Mouse (Mus musculus) hindbrain, embryonic 11.5 days (tissue): ENCODE measurements around the gene Ttc28. TPM values are rescaled to one million over a fixed set of nuclear protein-coding genes. Genes with fewer than 3 reads are reported as not detected.

ENCODE experiments used
- ATAC-seq: fragments of 200-750 bp; cut with Nextera tagmentation; 2 replicates; pipeline ENCODE4 v1.8.0; 2017; ENCODE audit warnings: mild to moderate bottlenecking, moderate TSS enrichment, moderate library complexity; ENCODE audit not compliant: low FRiP score
- DNase-seq: peaks from one replicate; pipeline ENCODE4 v3.0.0-alpha.2; 2015; ENCODE audit warnings: low spot score
- H3K27ac ChIP-seq: fragments of 300-500 bp; sonication (generic); 2 replicates; pipeline ENCODE4 v1.5.1; 2014; ENCODE audit warnings: mild to moderate bottlenecking, low read depth, low read length
- H3K27me3 ChIP-seq: fragments of 300-500 bp; sonication (generic); 2 replicates; pipeline ENCODE4 v1.6.1; 2014; ENCODE audit warnings: mild to moderate bottlenecking, low read length, moderate library complexity, mixed read lengths; ENCODE audit not compliant: control insufficient read depth, insufficient read depth
- H3K36me3 ChIP-seq: fragments of 300-500 bp; sonication (generic); 2 replicates; pipeline ENCODE4 v1.6.1; 2014; ENCODE audit warnings: mild to moderate bottlenecking, low read length, moderate library complexity, mixed read lengths; ENCODE audit not compliant: control insufficient read depth, insufficient read depth
- H3K4me1 ChIP-seq: fragments of 300-500 bp; sonication (generic); replicated peaks from 2 replicates; pipeline ENCODE4 v1.6.1; 2014; ENCODE audit warnings: low read length, mixed read lengths; ENCODE audit not compliant: control insufficient read depth, insufficient read depth
- H3K4me2 ChIP-seq: fragments of 300-500 bp; sonication (generic); replicated peaks from 2 replicates; pipeline ENCODE4 v1.6.1; 2014; ENCODE audit warnings: mild to moderate bottlenecking, low read depth, low read length
- H3K4me3 ChIP-seq: fragments of 300-500 bp; sonication (generic); 2 replicates; pipeline ENCODE4 v1.5.1; 2014; ENCODE audit warnings: low read depth, low read length
- H3K9ac ChIP-seq: fragments of 300-500 bp; sonication (generic); 2 replicates; pipeline ENCODE4 v1.6.1; 2014; ENCODE audit warnings: low read depth, low read length
- H3K9me3 ChIP-seq: fragments of 300-500 bp; sonication (generic); 2 replicates; pipeline ENCODE4 v1.6.1; 2016; ENCODE audit warnings: low read length; ENCODE audit not compliant: control insufficient read depth
- WGBS: fragments of 180-500 bp; shearing (Covaris S2); extraction: QIAGEN DNeasy Blood & Tissue Kit; methylation state at CpG from one replicate; pipeline ENCODE4 v1.1.7; 2014; 5-methylcytosine and 5-hydroxymethylcytosine counted together
- polyA plus RNA-seq: library from polyadenylated mRNA; unstranded; fragments of >200 nt; fragmentation: Nextera tagmentation; extraction: Ambion mirVana; gene quantifications from 2 replicates; pipeline ENCODE4 v1.2.1, GENCODE M21; 2014

Gene Ttc28
- polyA plus RNA-seq, 1 experiment from 2014 or later: 15.6 TPM

- Histone ChIP-seq H3K27me3 (no peaks in the 10 kb centered on the region), H3K36me3 (no peaks in the 10 kb centered on the region), H3K27ac (0 out of 2 replicates have a peak overlapping the region, but pooled peaks have one; percentile 27), H3K9ac (no peak overlapping the region), H3K9me3 (no peaks in the 10 kb centered on the region), H3K4me1 (peaks cover 4% of the 10 kb centered on the region), H3K4me3 (no peak overlapping the region), H3K4me2 (no peak overlapping the region)
- DNase-seq: no peak
- WGBS: 62% methylated on average over 9 of the region's 9 CpGs
- ATAC-seq: no peak
Measured at GRCm38 (mm10) chr5:111175842-111176241, 296.2 kb downstream of the Ttc28 start.

GRCm38 (mm10) chr5:111176441-111176840, 296.8 kb downstream of the Ttc28 start:
- Histone ChIP-seq H3K4me2 (no peak overlapping the region), H3K9me3 (no peaks in the 10 kb centered on the region), H3K4me1 (peaks cover 6% of the 10 kb centered on the region), H3K4me3 (no peak overlapping the region), H3K27me3 (no peaks in the 10 kb centered on the region), H3K9ac (no peak overlapping the region), H3K36me3 (no peaks in the 10 kb centered on the region), H3K27ac (no peak overlapping the region)
- ATAC-seq (no peak), DNase-seq (no peak)
- WGBS: 89% methylated on average over 13 of the region's 13 CpGs

- Histone ChIP-seq H3K9ac (no peak overlapping the region), H3K4me1 (peaks cover 6% of the 10 kb centered on the region), H3K27ac (peak overlapping the region; percentile 36; the same call in 1 of the 2 replicates), H3K36me3 (no peaks in the 10 kb centered on the region), H3K4me2 (no peak overlapping the region), H3K27me3 (no peaks in the 10 kb centered on the region), H3K9me3 (no peaks in the 10 kb centered on the region), H3K4me3 (no peak overlapping the region)
- no peak for ATAC-seq
- DNase-seq: no peak
- 63% methylated on average over 21 of the region's 21 CpGs for WGBS
Measured at GRCm38 (mm10) chr5:111178324-111179076, 298.9 kb downstream of the Ttc28 start.

- H3K9me3 ChIP-seq: no peaks in the 10 kb centered on the region
- no peaks in the 10 kb centered on the region for H3K36me3 ChIP-seq
- H3K4me1 ChIP-seq: peaks cover 6% of the 10 kb centered on the region
- no peak overlapping the region for H3K4me3 ChIP-seq
- ATAC-seq (no peak), DNase-seq (no peak)
- H3K9ac ChIP-seq: no peak overlapping the region
- no peak overlapping the region for H3K4me2 ChIP-seq
- H3K27me3 ChIP-seq: no peaks in the 10 kb centered on the region
- 75% methylated on average over 7 of the region's 7 CpGs for WGBS
- H3K27ac ChIP-seq: peak overlapping the region; percentile 69; the same call in 1 of the 2 replicates
Measured at GRCm38 (mm10) chr5:111179651-111180050, 300.0 kb downstream of the Ttc28 start.

- Histone ChIP-seq H3K9ac (peak overlapping the region; percentile 15; the same call in 1 of the 2 replicates), H3K4me2 (no peak overlapping the region), H3K9me3 (no peaks in the 10 kb centered on the region), H3K27ac (peak overlapping the region; percentile 69), H3K36me3 (no peaks in the 10 kb centered on the region), H3K4me1 (peaks cover 6% of the 10 kb centered on the region), H3K4me3 (no peak overlapping the region), H3K27me3 (no peaks in the 10 kb centered on the region)
- no peak for DNase-seq
- ATAC-seq: no peak
- WGBS: 77% methylated on average over 25 of the region's 25 CpGs
Measured at GRCm38 (mm10) chr5:111180091-111181053, 300.8 kb downstream of the Ttc28 start.

GRCm38 (mm10) chr5:111181204-111181912, 301.8 kb downstream of the Ttc28 start:
- WGBS: 72% methylated on average over 7 of the region's 7 CpGs
- Histone ChIP-seq H3K9ac (peak overlapping the region; percentile 15; the same call in 1 of the 2 replicates), H3K9me3 (no peaks in the 10 kb centered on the region), H3K4me2 (no peak overlapping the region), H3K36me3 (no peaks in the 10 kb centered on the region), H3K27ac (peak overlapping the region; percentile 69; the same call in 1 of the 2 replicates), H3K4me1 (peaks cover 6% of the 10 kb centered on the region), H3K4me3 (no peak overlapping the region), H3K27me3 (no peaks in the 10 kb centered on the region)
- no peak for DNase-seq
- no peak for ATAC-seq

GRCm38 (mm10) chr5:111186600-111186999, 307.0 kb downstream of the Ttc28 start:
- H3K4me3 ChIP-seq: no peak overlapping the region
- H3K4me2 ChIP-seq: no peak overlapping the region
- no peaks in the 10 kb centered on the region for H3K9me3 ChIP-seq
- H3K27ac ChIP-seq: no peak overlapping the region
- no peak for ATAC-seq
- no peak overlapping the region for H3K9ac ChIP-seq
- DNase-seq: peak; percentile 49
- H3K4me1 ChIP-seq: 0 out of 2 replicates have a peak, but pooled peaks cover 2% of the 10 kb centered on the region
- H3K36me3 ChIP-seq: no peaks in the 10 kb centered on the region
- H3K27me3 ChIP-seq: no peaks in the 10 kb centered on the region
- WGBS: 36% methylated on average over 11 of the region's 11 CpGs

- Histone ChIP-seq H3K36me3 (no peaks in the 10 kb centered on the region), H3K27me3 (no peaks in the 10 kb centered on the region), H3K27ac (no peak overlapping the region), H3K9ac (no peak overlapping the region), H3K4me3 (no peak overlapping the region), H3K4me1 (peaks cover 6% of the 10 kb centered on the region; the same call in 1 of the 2 replicates), H3K9me3 (no peaks in the 10 kb centered on the region), H3K4me2 (no peak overlapping the region)
- DNase-seq (no peak), ATAC-seq (no peak)
- WGBS: 85% methylated on average over 9 of the region's 9 CpGs
Measured at GRCm38 (mm10) chr5:111191972-111192371, 312.4 kb downstream of the Ttc28 start.
